Mouse (Mus musculus) neural tube, embryonic 15.5 days (tissue): Measurements from ENCODE around the gene Blcap. TPM values are rescaled to one million over a fixed set of nuclear protein-coding genes. Genes with fewer than 3 reads are reported as not detected.

Source experiments
- ATAC-seq: fragments of 200-750 bp; cut with Nextera tagmentation; 2 replicates; pipeline ENCODE4 v1.8.0; 2017; ENCODE audit warnings: mild to moderate bottlenecking, moderate TSS enrichment, moderate library complexity; ENCODE audit not compliant: low FRiP score
- H3K27ac ChIP-seq: fragments of 300-500 bp; sonication (generic); replicated peaks from 2 replicates; pipeline ENCODE4 v1.5.1; 2015; ENCODE audit warnings: mild to moderate bottlenecking, inconsistent platforms
- H3K27me3 ChIP-seq: fragments of 300-500 bp; sonication (generic); replicated peaks from 2 replicates; pipeline ENCODE4 v1.6.1; 2015; ENCODE audit warnings: inconsistent platforms
- H3K36me3 ChIP-seq: fragments of 300-500 bp; sonication (generic); 2 replicates; pipeline ENCODE4 v1.6.1; 2015; ENCODE audit warnings: inconsistent platforms
- H3K4me1 ChIP-seq: fragments of 300-500 bp; sonication (generic); 2 replicates; pipeline ENCODE4 v1.6.1; 2015; ENCODE audit warnings: inconsistent platforms
- H3K4me2 ChIP-seq: fragments of 300-500 bp; sonication (generic); 2 replicates; pipeline ENCODE4 v1.6.1; 2015; ENCODE audit warnings: inconsistent platforms, mild to moderate bottlenecking, moderate library complexity
- H3K4me3 ChIP-seq: fragments of 300-500 bp; sonication (generic); replicated peaks from 2 replicates; pipeline ENCODE4 v1.5.1; 2015; ENCODE audit warnings: mild to moderate bottlenecking, inconsistent platforms
- H3K9ac ChIP-seq: fragments of 300-500 bp; sonication (generic); replicated peaks from 2 replicates; pipeline ENCODE4 v1.6.1; 2015; ENCODE audit warnings: mild to moderate bottlenecking, inconsistent platforms
- H3K9me3 ChIP-seq: fragments of 300-500 bp; sonication (generic); replicated peaks from 2 replicates; pipeline ENCODE4 v1.6.1; 2016; ENCODE audit warnings: inconsistent platforms
- WGBS: fragments of 180-500 bp; shearing (Covaris S2); methylation state at CpG from one replicate; pipeline ENCODE4 v1.1.7; 2015; ENCODE audit warnings: mixed read lengths; 5-methylcytosine and 5-hydroxymethylcytosine counted together
- polyA plus RNA-seq: library from polyadenylated mRNA; unstranded; fragments of >200 nt; fragmentation: Nextera tagmentation; extraction: Ambion mirVana; gene quantifications from 2 replicates; pipeline ENCODE4 v1.2.1, GENCODE M21; 2015

Blcap gene
- polyA plus RNA-seq, 1 experiment from 2014 or later: 225 TPM

GRCm38 (mm10) chr2:157568881-157569280 is 2.2 kb downstream of the Blcap start:
- WGBS: 26% methylated on average over 2 of the region's 2 CpGs
- Histone ChIP-seq H3K27me3 (no peaks in the 10 kb centered on the region), H3K4me2 (no peak overlapping the region), H3K9me3 (no peaks in the 10 kb centered on the region), H3K4me1 (peaks cover 26% of the 10 kb centered on the region), H3K9ac (no peak overlapping the region), H3K4me3 (no peak overlapping the region), H3K27ac (no peak overlapping the region), H3K36me3 (no peaks in the 10 kb centered on the region)
- no peak for ATAC-seq

- no peak for ATAC-seq
- H3K27me3 ChIP-seq: no peaks in the 10 kb centered on the region
- no peaks in the 10 kb centered on the region for H3K9me3 ChIP-seq
- peak overlapping the region; percentile 91 for H3K4me2 ChIP-seq
- H3K9ac ChIP-seq: peak overlapping the region; percentile 98
- 86% methylated on average over 11 of the region's 11 CpGs for WGBS
- H3K4me3 ChIP-seq: peak overlapping the region; percentile 100
- peak overlapping the region; percentile 97 for H3K27ac ChIP-seq
- peaks cover 41% of the 10 kb centered on the region for H3K4me1 ChIP-seq
- H3K36me3 ChIP-seq: peaks cover 4% of the 10 kb centered on the region; the same call in 1 of the 2 replicates
These were observed 3.7 kb downstream of the Blcap start for GRCm38 (mm10) chr2:157567235-157567961.

- Histone ChIP-seq H3K9ac (peak overlapping the region; percentile 98), H3K27ac (peak overlapping the region; percentile 97), H3K4me3 (peak overlapping the region; percentile 100), H3K4me2 (peak overlapping the region; percentile 91), H3K27me3 (no peaks in the 10 kb centered on the region), H3K36me3 (peaks cover 14% of the 10 kb centered on the region), H3K9me3 (0 out of 2 replicates have a peak, but pooled peaks cover 2% of the 10 kb centered on the region), H3K4me1 (peaks cover 47% of the 10 kb centered on the region)
- peak; percentile 85 for ATAC-seq
- WGBS: under 1% methylated on average over 36 of the region's 36 CpGs
These were observed 4.7 kb downstream of the Blcap start for GRCm38 (mm10) chr2:157566260-157566952.

DNA sequence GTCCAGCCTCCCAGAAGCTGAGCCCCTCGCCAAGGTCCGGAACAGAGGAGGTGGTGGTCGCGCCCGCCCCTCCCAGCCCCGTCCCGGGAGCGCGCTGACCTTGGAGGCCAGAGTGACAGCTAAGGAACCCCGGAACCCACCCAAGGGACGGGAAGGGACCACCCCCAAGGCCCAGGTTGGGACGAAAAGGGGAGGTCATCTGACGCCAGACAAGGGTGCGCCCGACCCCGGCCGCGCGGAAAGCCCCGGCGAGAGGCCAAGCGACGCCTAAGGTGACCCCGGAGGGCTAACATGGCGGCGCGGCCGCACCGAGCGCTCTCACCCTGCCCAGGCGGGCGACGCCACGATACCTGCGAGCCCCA is 5.2 kb downstream of the Blcap start:
- WGBS: 2% methylated on average over 32 of the region's 35 CpGs
- Histone ChIP-seq H3K4me1 (peaks cover 47% of the 10 kb centered on the region), H3K9me3 (0 out of 2 replicates have a peak, but pooled peaks cover 2% of the 10 kb centered on the region), H3K36me3 (peaks cover 19% of the 10 kb centered on the region), H3K27me3 (no peaks in the 10 kb centered on the region), H3K4me2 (peak overlapping the region; percentile 91), H3K4me3 (peak overlapping the region; percentile 100), H3K27ac (peak overlapping the region; percentile 97), H3K9ac (peak overlapping the region; percentile 98)
- peak; percentile 33 for ATAC-seq

DNA sequence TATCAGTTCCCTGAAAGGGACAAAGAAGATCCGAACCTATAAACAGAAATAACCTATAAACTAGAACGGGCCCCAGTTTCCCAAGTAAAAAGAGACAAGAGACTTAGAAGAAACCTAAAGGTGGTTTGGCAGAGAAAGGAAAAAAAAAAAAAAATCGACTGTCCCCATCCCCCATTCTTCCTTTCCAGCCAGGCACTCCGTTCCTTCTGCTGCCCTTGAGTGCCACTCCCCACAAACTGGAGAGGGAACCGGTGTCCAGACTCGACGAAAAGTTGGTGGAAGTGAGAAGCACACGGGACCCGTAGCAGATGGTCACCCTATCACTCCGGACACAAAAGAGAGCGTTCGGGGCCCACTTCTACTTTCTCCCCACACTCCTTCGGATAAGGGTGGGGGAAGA is 5.6 kb downstream of the Blcap start:
- Histone ChIP-seq H3K4me1 (peaks cover 47% of the 10 kb centered on the region), H3K27me3 (no peaks in the 10 kb centered on the region)
- 8% methylated on average over 13 of the region's 13 CpGs for WGBS

DNA sequence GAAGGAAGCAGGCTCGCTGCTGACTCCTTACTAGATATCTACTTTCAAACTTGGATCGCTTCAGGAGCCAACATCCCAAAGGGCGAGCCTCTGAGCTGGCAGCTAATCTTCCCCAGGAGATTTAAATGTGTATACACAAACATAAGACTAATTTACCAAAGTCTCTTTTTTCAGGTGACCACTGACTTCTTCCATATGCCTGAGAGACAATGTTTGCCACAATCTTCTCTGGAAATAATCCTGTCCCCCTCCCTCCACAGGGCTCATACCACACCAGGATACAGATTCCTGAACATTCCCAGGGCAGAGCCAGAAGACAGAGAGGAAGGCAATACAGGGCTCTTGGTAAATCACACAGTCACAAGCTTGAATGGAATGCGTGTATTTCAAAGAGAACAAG is 6.4 kb downstream of the Blcap start:
- no peak for ATAC-seq
- peak overlapping the region; percentile 100 for H3K4me3 ChIP-seq
- peak overlapping the region; percentile 91 for H3K4me2 ChIP-seq
- H3K27me3 ChIP-seq: no peaks in the 10 kb centered on the region
- H3K4me1 ChIP-seq: peaks cover 47% of the 10 kb centered on the region
- 0 out of 2 replicates have a peak, but pooled peaks cover 2% of the 10 kb centered on the region for H3K9me3 ChIP-seq
- 78% methylated on average over 4 of the region's 4 CpGs for WGBS
- H3K27ac ChIP-seq: no peak overlapping the region
- 0 out of 2 replicates have a peak overlapping the region, but pooled peaks have one; percentile 98 for H3K9ac ChIP-seq
- H3K36me3 ChIP-seq: peaks cover 21% of the 10 kb centered on the region

More for the DNA sequence above, 5.6 kb downstream of the Blcap start:
- Histone ChIP-seq H3K4me3 (peak overlapping the region; percentile 100), H3K36me3 (peaks cover 20% of the 10 kb centered on the region), H3K4me2 (peak overlapping the region; percentile 91), H3K9me3 (0 out of 2 replicates have a peak, but pooled peaks cover 2% of the 10 kb centered on the region), H3K27ac (no peak overlapping the region; the same call in 1 of the 2 replicates), H3K9ac (peak overlapping the region; percentile 98)
- no peak for ATAC-seq

DNA sequence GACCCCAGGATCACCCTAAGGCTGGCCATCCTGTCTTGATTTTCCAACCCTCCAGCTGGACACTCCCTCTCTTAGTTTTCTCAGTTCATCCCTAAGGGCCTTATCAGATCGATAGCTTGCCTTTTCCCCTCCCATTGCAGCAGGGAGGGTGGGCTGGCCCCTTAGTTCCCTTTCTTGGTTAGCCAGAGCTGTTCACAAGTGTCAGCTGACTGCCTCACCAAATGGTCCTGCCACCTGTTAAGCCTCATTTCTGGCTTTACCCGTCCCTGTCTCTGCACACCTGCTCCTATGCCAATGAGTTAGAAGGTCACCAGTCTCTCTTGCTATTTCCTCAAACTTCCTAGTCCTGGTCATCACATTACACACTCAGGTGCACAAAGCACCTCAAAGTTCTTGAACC is 8.0 kb downstream of the Blcap start:
- no peak for ATAC-seq
- peaks cover 57% of the 10 kb centered on the region for H3K4me1 ChIP-seq
- H3K9me3 ChIP-seq: peaks cover 7% of the 10 kb centered on the region
- H3K9ac ChIP-seq: 0 out of 2 replicates have a peak overlapping the region, but pooled peaks have one; percentile 17
- 58% methylated on average over 2 of the region's 2 CpGs for WGBS
- peak overlapping the region; percentile 52 for H3K27ac ChIP-seq
- peaks cover 34% of the 10 kb centered on the region for H3K36me3 ChIP-seq
- peak overlapping the region; percentile 49; the same call in 1 of the 2 replicates for H3K4me3 ChIP-seq
- no peaks in the 10 kb centered on the region for H3K27me3 ChIP-seq
- peak overlapping the region; percentile 63 for H3K4me2 ChIP-seq

DNA sequence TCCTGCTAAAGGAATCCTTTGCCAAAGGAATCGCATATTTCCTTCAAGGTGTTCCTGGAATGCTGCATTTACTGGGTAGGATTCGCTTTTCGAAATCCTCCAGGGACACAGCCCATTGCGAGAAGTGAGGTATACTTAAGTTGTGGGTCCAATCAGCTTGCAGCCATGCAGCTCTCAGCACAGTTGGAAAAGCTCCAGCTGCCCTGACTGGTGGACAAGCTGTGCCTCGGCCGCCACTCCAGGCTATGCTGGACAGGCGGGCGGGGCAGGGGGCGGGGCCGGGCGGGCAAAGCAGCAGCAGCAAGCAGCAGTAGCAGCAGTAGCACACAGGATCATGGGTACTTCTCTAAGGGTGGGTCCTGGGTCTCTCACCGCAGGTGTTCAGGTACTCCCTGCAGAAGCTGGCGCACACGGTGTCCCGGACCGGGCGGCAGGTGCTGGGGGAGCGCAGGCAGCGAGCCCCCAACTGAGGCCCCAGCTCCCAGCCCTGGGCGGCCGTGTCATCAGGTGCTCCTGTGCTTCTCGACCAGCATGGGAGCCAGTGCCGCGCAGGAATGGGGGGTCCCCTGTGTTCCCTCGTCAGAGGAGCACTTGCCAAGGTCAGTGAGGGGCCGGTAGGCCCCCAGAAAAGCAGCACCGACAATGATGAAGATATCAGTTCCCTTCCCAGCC is 9.8 kb downstream of the Blcap start:
- H3K36me3 ChIP-seq: peaks cover 51% of the 10 kb centered on the region
- 45% methylated on average over 27 of the region's 27 CpGs for WGBS

GRCm38 (mm10) chr2:157560302-157560701 is 10.8 kb downstream of the Blcap start:
- Histone ChIP-seq H3K4me3 (peak overlapping the region; percentile 49), H3K4me1 (peaks cover 59% of the 10 kb centered on the region), H3K27me3 (no peaks in the 10 kb centered on the region), H3K9ac (peak overlapping the region; percentile 59), H3K4me2 (peak overlapping the region; percentile 63), H3K9me3 (peaks cover 7% of the 10 kb centered on the region), H3K27ac (peak overlapping the region; percentile 87), H3K36me3 (peaks cover 55% of the 10 kb centered on the region)
- 56% methylated on average over 33 of the region's 33 CpGs for WGBS
- peak; percentile 22 for ATAC-seq

More for the DNA sequence above, 9.8 kb downstream of the Blcap start:
- Histone ChIP-seq H3K4me3 (peak overlapping the region; percentile 49), H3K4me1 (peaks cover 55% of the 10 kb centered on the region), H3K27me3 (no peaks in the 10 kb centered on the region), H3K27ac (peak overlapping the region; percentile 75), H3K4me2 (peak overlapping the region; percentile 63), H3K9me3 (peaks cover 7% of the 10 kb centered on the region), H3K9ac (peak overlapping the region; percentile 46)
- ATAC-seq: peak; percentile 45

DNA sequence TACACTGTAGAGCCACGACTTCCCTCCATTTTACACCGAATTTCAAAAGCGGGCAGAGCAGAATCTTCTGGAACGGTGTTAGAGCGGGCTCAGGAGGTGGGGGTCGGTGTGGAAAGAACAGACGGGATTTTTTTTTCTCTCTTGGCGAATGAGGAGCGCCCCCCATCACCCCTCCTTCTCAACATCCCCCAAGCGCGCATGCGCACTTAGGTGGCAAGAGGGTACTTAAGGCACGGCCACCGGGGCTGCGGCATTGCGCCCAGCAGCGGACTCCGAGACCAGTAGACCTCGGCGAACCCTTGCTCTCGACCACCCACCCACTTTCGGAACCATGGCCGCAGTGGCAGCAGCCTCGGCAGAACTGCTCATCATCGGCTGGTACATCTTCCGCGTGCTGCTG is 11.2 kb downstream of the Blcap start, which contains the start of gene Nnat:
Gene Nnat, plus strand, starts transcription at position 221 of the 400 bp plus-strand sequence.
- Histone ChIP-seq H3K27ac (peak within 1 kb of the TSS; percentile 87), H3K9me3 (peaks cover 7% of the 10 kb centered on the region), H3K4me3 (peak within 1 kb of the TSS; percentile 49), H3K9ac (peak within 1 kb of the TSS; percentile 59), H3K27me3 (no peaks in the 10 kb centered on the region), H3K36me3 (peaks cover 55% of the 10 kb centered on the region), H3K4me1 (peaks cover 54% of the 10 kb centered on the region), H3K4me2 (peak within 1 kb of the TSS; percentile 63)
- 50% methylated on average over 26 of the region's 27 CpGs for WGBS
- peak; percentile 71 for ATAC-seq

GRCm38 (mm10) chr2:157559440-157559839 is 11.6 kb downstream of the Blcap start:
- 45% methylated on average over 19 of the region's 19 CpGs for WGBS
- H3K4me2 ChIP-seq: peak overlapping the region; percentile 63
- H3K4me3 ChIP-seq: peak overlapping the region; percentile 49
- peak overlapping the region; percentile 59 for H3K9ac ChIP-seq
- H3K4me1 ChIP-seq: peaks cover 52% of the 10 kb centered on the region
- no peaks in the 10 kb centered on the region for H3K27me3 ChIP-seq
- ATAC-seq: no peak
- peaks cover 55% of the 10 kb centered on the region for H3K36me3 ChIP-seq
- peaks cover 7% of the 10 kb centered on the region for H3K9me3 ChIP-seq
- H3K27ac ChIP-seq: peak overlapping the region; percentile 87
